Mouse (Mus musculus) layer of hippocampus, postnatal 10 days (tissue): ENCODE measurements around the gene Dhx35. TPM values are rescaled to one million over a fixed set of nuclear protein-coding genes. Genes with fewer than 3 reads are reported as not detected.

Experiments used
- DNase-seq, 2 experiments: peaks; one replicate each; pipeline ENCODE4 v3.0.0; 2021; ENCODE audit warnings: low spot score in 2 of 2
- total RNA-seq, 2 experiments: library from RNA; stranded (reverse); gene quantifications; 2 replicates each; pipeline ENCODE4 v1.2.3; 2021

The Dhx35 gene
- total RNA-seq, 2 experiments from 2014 or later = 21.6 to 21.7 TPM

DNA sequence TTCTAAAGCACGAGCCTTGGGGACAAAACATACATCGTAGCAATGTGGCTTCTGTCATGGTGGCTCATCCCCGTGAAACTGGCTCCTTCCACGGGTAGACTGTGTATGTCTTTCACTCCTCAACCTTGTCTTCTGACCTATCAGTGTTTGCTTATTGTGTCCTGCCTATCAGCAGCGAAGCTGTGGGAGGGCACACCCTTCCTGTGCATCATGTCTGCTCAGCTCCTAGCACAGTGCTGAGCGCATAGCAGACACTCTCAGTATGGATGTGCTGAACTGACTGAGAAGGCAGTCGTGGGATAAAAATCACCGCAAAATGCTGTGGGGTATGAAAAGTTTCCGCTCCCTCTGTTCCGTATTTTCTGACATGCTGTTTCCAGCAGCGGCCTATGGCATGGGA is 94.6 kb downstream of the Dhx35 start:
- no peak for DNase-seq

DNA sequence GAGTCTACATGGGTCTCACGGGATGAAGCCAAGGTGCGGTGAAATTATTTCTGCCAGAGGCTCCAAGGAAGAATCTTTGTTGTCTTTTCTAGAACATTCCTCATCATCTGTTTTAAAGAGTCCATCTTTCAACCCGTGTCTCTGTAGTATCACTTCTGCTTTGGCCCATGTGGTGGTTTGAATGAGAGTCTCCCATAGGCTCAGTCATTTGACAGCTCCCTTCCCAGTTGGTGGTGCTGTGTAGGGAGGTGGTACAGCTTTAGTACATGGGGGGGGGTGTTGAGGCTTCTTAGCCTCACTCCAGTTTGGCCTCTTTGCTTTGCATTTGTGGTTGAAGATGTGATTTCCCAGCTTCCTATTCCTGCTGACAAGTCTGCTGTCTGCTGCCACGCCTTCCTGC is 96.7 kb downstream of the Dhx35 start:
- no peak for DNase-seq

DNA sequence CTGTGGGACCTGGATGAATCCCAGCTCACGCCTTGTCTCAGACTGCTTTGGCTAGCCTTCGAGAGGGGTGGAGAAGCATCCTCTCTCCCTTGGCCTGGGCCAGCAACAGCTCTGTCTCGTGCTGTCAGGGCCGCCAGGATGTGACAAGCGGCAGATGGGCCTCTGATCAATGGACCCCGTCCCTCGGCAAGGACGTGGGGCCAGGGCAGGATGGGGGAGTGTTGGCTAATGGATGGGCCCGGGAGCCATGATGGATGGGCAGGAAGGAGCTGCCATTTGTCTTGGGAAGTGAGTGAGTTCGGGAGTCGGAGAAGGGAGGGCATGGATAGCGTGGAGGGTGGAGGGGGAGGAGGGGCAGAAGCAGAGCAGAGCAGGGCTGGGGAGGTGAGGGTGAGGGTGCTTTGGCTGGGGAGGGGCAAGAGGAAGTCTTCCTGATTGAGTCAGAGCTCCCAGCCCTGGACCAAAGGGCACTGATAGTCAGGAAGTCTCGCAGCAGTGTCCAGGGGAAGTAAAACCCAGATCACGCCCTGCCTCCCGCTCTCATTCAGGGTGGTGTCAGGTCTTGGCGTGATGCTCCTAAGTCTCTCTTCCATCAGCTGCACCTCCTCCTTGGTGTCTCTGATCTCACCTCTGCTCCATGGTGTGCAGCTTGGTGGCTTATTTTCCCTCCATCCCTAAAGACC is 98.7 kb downstream of the Dhx35 start:
- DNase-seq = no peak

DNA sequence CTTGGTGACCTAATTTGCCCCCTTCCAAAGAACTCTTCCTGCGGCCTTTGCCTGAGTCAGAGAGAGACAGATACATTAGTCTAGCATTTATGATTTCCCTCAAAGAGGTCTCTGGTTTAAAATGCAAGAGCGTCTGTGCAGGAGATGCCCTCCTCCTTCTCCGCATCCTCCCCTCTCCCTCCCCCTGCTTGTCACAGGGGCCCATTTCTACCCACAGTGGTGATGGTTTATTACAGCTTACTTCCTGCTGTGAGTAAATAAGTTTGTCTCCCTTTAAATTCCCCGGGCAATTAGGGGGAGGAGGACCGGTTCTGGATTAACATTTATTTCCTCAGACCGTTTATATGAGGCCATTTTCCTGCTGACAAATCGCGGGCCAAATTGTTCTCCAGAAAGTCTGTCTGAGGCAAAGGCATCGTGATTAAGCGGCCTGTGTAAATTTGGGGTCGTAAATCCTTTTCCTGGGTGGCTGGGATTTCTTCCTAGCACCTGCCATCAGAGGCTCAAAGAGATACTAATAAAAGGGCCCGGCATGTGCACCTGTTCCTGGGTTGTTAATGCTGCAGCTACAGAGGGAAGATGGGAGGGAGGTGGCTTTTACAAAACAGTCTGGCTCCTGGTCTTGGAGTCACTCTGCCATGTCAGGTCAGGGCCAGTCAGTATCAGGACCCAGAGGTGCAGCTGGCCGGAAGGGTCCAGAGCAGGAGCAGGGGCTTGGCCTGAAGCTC is 104.0 kb downstream of the Dhx35 start:
- no peak for DNase-seq

Other genes with a start within 250 kb of the Dhx35 start
- 10 to 100 TPM; 60.0 to 68.6 TPM for gene Slc32a1, start 184.0 kb upstream of the Dhx35 start, total RNA-seq
- 10 to 100 TPM; 10.3 to 11.9 TPM for gene Actr5, start 169.9 kb upstream of the Dhx35 start, total RNA-seq
- gene Ppp1r16b, start 129.4 kb upstream of the Dhx35 start, total RNA-seq = 10 to 100 TPM; 63.1 to 68.0 TPM
- gene Fam83d, start 26.7 kb upstream of the Dhx35 start, total RNA-seq = 1 to 10 TPM; 1.5 to 2.1 TPM